Mouse (Mus musculus): Measurements from ENCODE around the gene Hs3st5. TPM values are rescaled to one million over a fixed set of nuclear protein-coding genes. Genes with fewer than 3 reads are reported as not detected.
"Not testable (repeated sequence)": the region's sequence is repeated elsewhere in the genome, so short reads cannot be mapped to it uniquely, and the experiment has no call there.

Gene Hs3st5
- not detected for polyA plus RNA-seq (2017; shearing (Covaris generic))

GRCm38 (mm10) chr10:36506727-36507555, at the start of gene Hs3st5:
Gene Hs3st5 (plus strand): TSS chr10:36506814.
- no peak for ATAC-seq

GRCm38 (mm10) chr10:36468664-36469063, 38.0 kb upstream of the Hs3st5 start:
- ATAC-seq: no peak

DNA sequence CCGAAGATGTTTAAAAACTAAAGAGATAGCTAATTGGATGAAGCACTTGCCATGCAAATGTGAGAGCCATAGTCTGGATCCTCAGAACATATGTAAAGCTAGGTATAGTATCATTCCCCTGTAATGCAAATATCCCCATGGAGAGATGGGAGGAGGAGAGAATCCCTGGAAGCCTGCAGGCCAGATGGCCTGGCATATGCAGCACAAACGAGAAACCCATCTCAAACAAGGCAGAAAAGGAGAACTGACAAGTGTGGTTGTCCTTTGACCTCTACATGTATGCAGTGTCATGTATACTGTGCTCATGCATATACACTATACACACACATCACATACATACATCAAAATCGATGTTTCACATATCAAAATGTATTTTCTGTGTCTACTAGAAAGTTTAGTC, 35.5 kb upstream of the Hs3st5 start:
- ATAC-seq: no peak

- ATAC-seq: no peak
Observed at GRCm38 (mm10) chr10:36474834-36475233, 31.8 kb upstream of the Hs3st5 start.

GRCm38 (mm10) chr10:36477543-36477942, 29.1 kb upstream of the Hs3st5 start:
- ATAC-seq: no peak

GRCm38 (mm10) chr10:36483362-36483761, 23.3 kb upstream of the Hs3st5 start:
- no peak for ATAC-seq

DNA sequence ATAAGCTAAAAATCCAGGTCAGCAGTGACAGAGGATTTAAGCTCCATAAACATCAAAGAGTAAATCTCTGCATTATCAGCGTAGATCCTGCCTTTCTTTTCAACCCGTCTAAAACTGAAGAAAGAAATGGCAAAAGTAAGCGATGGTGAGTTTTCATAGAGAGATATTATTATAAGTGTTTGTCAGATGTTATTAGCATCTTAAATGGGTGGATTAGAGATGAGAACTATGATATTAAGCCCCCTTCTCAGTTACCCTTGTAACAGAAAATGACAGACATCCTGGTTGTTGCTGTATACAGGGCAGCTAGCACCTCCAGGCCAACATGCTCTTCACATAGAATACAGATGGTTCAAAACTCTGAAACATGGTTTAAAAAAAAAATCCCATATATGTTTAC, 22.6 kb upstream of the Hs3st5 start:
- no peak for ATAC-seq

GRCm38 (mm10) chr10:36484728-36485300, 21.8 kb upstream of the Hs3st5 start:
- ATAC-seq: no peak

- no peak for ATAC-seq
Observed at GRCm38 (mm10) chr10:36493566-36493965, 13.0 kb upstream of the Hs3st5 start.

- no peak for ATAC-seq
Observed at GRCm38 (mm10) chr10:36499713-36500112, 6.9 kb upstream of the Hs3st5 start.

GRCm38 (mm10) chr10:36506033-36506726, 434 bp upstream of the Hs3st5 start:
- no peak for ATAC-seq

DNA sequence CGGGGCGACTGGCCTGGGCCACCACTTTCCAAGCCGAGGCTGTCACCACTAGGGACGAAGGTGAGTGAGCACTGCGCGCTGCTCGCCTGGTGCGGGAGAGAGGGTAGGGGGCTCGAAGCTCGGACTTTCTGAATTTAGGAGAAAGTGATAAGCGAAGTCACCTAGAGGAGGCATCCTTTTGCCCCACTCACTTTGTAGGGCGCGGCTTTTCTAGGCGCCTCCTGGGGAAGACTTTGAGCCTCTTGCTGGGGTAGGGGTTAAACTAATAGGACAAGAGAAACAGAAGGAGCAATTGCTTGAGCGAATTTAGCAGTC, 899 bp downstream of the Hs3st5 start:
- no peak for ATAC-seq

- no peak for ATAC-seq
Observed at GRCm38 (mm10) chr10:36507991-36508546, 1.5 kb downstream of the Hs3st5 start.

GRCm38 (mm10) chr10:36509477-36509876, 2.9 kb downstream of the Hs3st5 start:
- no peak for ATAC-seq

DNA sequence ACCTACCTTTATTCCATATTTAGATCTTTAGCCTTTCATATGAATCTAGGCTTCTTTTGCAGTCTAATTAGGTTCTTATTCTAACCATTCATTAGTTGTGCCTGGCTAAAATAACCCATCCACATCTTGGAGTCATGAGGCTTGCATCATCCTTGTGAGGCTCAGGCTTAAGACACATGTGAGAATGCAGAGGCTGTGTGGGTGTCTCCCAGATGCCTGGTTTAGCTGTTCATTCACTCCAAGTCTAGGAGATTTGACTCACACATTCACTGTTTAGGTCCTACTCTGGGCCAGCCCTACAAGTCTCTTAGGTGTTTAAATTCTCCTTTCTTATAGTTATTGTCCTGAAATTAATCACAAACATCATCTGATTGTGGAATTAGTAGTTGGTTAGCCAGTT, 17.3 kb downstream of the Hs3st5 start:
- ATAC-seq: no peak

DNA sequence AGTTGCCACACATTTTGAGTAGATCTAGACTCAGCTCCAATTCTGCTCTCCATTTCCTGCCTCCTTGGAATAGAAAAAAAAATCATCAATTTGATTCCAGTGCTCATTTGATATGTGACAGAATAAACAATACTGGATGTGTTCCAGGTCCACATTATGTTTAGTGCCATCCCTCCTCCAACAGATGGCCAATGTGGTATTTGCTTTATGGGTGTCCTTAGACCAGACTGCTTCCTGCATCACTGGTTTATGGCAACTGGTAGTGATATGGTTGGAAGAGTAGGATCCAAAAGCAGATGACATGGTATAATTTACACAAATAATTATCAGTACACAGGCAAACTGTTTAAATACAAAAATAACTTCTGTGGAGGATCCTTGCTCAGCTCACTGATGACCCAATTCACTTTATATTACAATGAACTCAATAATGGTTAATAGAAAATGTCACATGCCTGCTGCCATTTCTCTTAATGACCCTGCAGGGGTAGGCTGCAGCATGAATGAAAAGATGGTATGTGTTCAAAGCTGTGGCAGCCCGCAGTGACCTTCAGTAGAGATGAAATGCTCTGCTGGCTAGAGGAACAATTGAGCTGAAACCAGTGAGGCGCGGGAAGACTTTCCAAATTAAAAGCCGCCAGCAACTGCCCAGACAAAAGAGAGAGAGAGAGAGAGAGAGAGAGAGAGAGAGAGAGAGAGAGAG, 27.2 kb downstream of the Hs3st5 start:
- ATAC-seq: no peak

- ATAC-seq: no peak
Observed at GRCm38 (mm10) chr10:36546622-36547021, 40.0 kb downstream of the Hs3st5 start.

DNA sequence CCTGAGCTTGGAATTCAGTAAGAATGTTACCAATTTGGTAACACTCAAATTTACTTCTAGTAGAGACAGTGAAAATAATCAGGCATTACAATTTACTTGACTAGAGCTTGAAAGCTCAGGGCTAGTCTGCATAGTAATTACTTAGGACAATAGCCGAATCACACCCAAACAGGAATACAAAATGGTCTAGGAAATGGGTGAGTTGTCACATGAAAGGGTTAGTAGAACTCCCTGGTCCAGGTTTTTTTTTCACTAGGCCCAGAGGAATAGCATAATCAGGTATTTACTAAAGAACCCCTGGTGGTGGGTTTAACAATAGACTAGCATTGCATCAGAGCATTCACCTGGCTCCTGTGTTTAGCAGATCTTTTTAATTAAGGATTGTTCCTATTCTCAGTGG, 41.1 kb downstream of the Hs3st5 start:
- ATAC-seq: not testable (repeated sequence)

DNA sequence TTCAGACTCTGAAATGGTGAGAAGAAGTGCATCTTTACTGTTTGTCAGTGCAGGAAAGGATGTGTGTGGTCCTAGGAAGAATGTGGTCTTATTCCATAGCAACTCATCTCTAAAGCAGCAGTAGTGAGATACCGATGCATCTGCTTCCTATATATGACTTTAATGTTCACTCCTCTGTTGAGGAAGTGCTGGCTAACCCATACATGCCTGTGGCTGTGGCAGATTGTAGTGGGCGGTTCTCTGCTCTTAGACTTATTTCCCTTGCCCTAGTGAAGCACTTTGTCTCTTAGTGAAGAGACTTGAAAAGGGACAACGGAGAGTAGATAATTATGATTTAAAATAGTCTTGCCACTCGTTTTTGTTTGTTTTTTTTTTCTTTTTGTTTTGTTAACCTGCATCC, 47.4 kb downstream of the Hs3st5 start:
- no peak for ATAC-seq

- ATAC-seq: no peak
Observed at GRCm38 (mm10) chr10:36554941-36555888, 48.6 kb downstream of the Hs3st5 start.

DNA sequence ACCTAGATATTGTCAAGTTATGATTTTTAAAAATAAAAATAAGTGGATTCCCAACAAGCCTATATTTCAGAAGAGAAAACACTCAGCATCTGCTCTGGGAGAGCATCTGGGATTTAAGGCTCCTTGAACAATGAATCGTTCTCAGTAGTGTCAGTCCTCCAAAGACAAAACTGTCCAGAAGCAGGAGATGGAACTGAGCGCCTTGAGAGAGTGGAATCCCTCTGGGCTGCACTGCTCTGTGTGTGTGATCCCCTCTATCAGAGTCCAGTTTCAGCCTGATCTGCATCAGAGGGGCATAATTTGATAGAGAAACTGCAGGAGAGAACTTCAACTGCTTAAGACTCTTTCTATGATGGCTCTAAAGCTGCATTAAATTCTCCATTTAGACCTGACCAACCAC, 49.5 kb downstream of the Hs3st5 start:
- no peak for ATAC-seq

GRCm38 (mm10) chr10:36557673-36558072, 51.1 kb downstream of the Hs3st5 start:
- ATAC-seq: no peak

Measured in inflammation-experienced regulatory T-cells, adult 6 months (primary cell).